Mouse (Mus musculus) megakaryocyte, embryonic 14.5 days (primary cell): ENCODE measurements around the gene Rbm7.

Experiments used
- FLI1 ChIP-seq: IDR thresholded peaks from 2 replicates; pipeline ENCODE4 v1.6.1; 2012; ENCODE audit warnings: low read length, inconsistent platforms, mixed read lengths
- GATA1 ChIP-seq: IDR thresholded peaks from 3 replicates; pipeline ENCODE4 v1.6.1; 2012; ENCODE audit warnings: mixed read lengths, low read length, inconsistent platforms, borderline replicate concordance

DNA sequence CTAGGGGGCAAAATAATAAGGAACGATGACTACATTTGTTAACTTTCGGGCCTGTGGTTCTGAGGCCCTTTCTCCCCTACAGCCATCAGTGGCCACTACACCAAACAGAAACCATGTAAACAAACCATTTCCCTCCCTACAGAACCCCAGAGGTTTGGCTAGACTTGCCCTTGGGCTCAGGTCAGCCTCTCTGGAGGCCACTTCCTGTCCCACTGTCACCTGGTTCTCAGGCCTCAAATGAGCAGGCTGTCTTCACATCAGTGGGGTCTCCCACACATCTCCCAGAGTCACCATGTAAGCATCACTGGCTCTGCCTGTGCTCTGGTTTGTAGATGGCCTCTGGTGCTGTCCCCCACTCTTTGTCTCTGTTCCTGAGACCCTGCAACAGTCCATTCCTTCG, 39.1 kb downstream of the Rbm7 start:
- TF ChIP-seq GATA1 = no peak
- no peak for TF ChIP-seq FLI1
